Comparison of ENCODE assay signal across 17 mouse cellular contexts in genomic region chr1:134418414-134418975, GRCm38 (mm10). TPM values are rescaled to one million over a fixed set of nuclear protein-coding genes. Genes with fewer than 3 reads are reported as not detected.
DNase-seq lines count a peak whose midpoint lies in the region; ATAC-seq lines count a peak whose summit lies in the region.
"Had no signal": no experiment of that assay in that cellular context is flagged by ENCODE, and none has a peak within 500 bp of the region (broad histone marks: within the 10 kb centered on the region; RNA-seq: fewer than 3 reads in every experiment).

No protein-coding gene starts in this region.

- peak overlapping the region; percentile 6; the same call in 1 of the 2 replicates for H3K4me2 ChIP-seq in heart, embryonic 15.5 days
- H3K4me2 ChIP-seq in liver, embryonic 13.5 days, result peak overlapping the region; percentile 76

- DNase-seq in adrenal gland, adult 2 months, result peak; percentile 61
- DNase-seq in adrenal gland, adult 8-10 months, result no peak
- DNase-seq in heart, adult 8-10 months (ENCODE audit: low spot score), result no peak
- peak; percentile 30 for DNase-seq in Muller cell, postnatal 12 days (ENCODE audit: inconsistent ontology term)
- no peak for DNase-seq in liver, embryonic 13.5 days
- no peak for DNase-seq in cerebellum, adult 18-20 months
- DNase-seq in right cerebral cortex, postnatal 10 days (ENCODE audit: low spot score in 2 of 2), result no peak
- DNase-seq: kidney, adult 8-10 months; layer of hippocampus, adult 9-11 months; midbrain, embryonic 14.5 days; right cerebral cortex, postnatal 4 days had no signal

- H3K27me3 ChIP-seq in heart, embryonic 15.5 days, result no peaks in the 10 kb centered on the region
- no peaks in the 10 kb centered on the region for H3K27me3 ChIP-seq in liver, embryonic 13.5 days

- H3K27ac ChIP-seq in heart, embryonic 15.5 days, result peak overlapping the region; percentile 41
- H3K27ac ChIP-seq in liver, embryonic 13.5 days, result peak overlapping the region; percentile 97
- H3K27ac ChIP-seq: hindbrain, embryonic 10.5 days had no signal

- H3K36me3 ChIP-seq in heart, embryonic 15.5 days, result peaks cover 8% of the 10 kb centered on the region; the same call in 1 of the 2 replicates
- H3K36me3 ChIP-seq in liver, embryonic 13.5 days, result peaks cover 19% of the 10 kb centered on the region

- H3K4me3 ChIP-seq in heart, embryonic 15.5 days, result no peak overlapping the region
- H3K4me3 ChIP-seq in liver, embryonic 13.5 days (replicated peaks), result peak overlapping the region; percentile 89
- H3K4me3 ChIP-seq: hindbrain, embryonic 10.5 days had no signal

- no peaks in the 10 kb centered on the region for H3K9me3 ChIP-seq in heart, embryonic 15.5 days (replicated peaks)
- no peaks in the 10 kb centered on the region for H3K9me3 ChIP-seq in liver, embryonic 13.5 days (replicated peaks)
- H3K9me3 ChIP-seq: G1E; hindbrain, embryonic 10.5 days had no signal

- H3K4me1 ChIP-seq in heart, embryonic 15.5 days (replicated peaks), result peaks cover 57% of the 10 kb centered on the region
- peaks cover 86% of the 10 kb centered on the region for H3K4me1 ChIP-seq in liver, embryonic 13.5 days (replicated peaks)

- WGBS in heart, embryonic 15.5 days, result 47% methylated on average over 2 of the region's 2 CpGs
- WGBS in liver, embryonic 13.5 days (ENCODE audit: insufficient replicate concordance), result 35% methylated on average over 2 of the region's 2 CpGs

- ATAC-seq in heart, embryonic 15.5 days (replicated peaks; ENCODE audit: insufficient number of reproducible peaks, insufficient read depth, low FRiP score, low read depth), result no peak
- ATAC-seq in liver, embryonic 13.5 days (ENCODE audit: low read depth), result no peak

- no peak overlapping the region for H3K9ac ChIP-seq in heart, embryonic 15.5 days
- peak overlapping the region; percentile 94 for H3K9ac ChIP-seq in liver, embryonic 13.5 days

RNA-seq across cellular contexts. Expression of gene Adipor1, which starts 3.3 kb away (rescaled TPM):
- 100 to 1,000 TPM; 123 to 129 TPM for total RNA-seq in adrenal gland, adult 2 months (2021)
- polyA plus RNA-seq in adrenal gland, adult 2 months (2012; rRNA removed), result 328 and 482 TPM in 2 replicates
- total RNA-seq in adrenal gland, adult 8-10 months (2022), result 100 to 1,000 TPM; 123 to 151 (median 129) TPM
- 139 and 142 TPM in 2 replicates for polyA plus RNA-seq in heart, embryonic 15.5 days (2015; fragmentation: Nextera tagmentation; extraction: Ambion mirVana)
- total RNA-seq in heart, adult 8-10 months (2022), result 100 to 1,000 TPM; 123 to 133 (median 130) TPM
- 130 and 138 TPM in 2 replicates for polyA plus RNA-seq in liver, embryonic 13.5 days (2015; fragmentation: Nextera tagmentation; extraction: Ambion mirVana)

RNA-seq across cellular contexts. Expression of gene Cyb5r1, which starts 13.1 kb away (rescaled TPM):
- 10 to 100 TPM; 34.2 to 82.9 TPM for total RNA-seq in adrenal gland, adult 2 months (2021)
- 81.8 and 85.3 TPM in 2 replicates for polyA plus RNA-seq in adrenal gland, adult 2 months (2012; rRNA removed)
- 10 to 100 TPM; 34.8 to 55.8 (median 42.2) TPM for total RNA-seq in adrenal gland, adult 8-10 months (2022)
- 37.4 and 45.4 TPM in 2 replicates for polyA plus RNA-seq in heart, embryonic 15.5 days (2015; fragmentation: Nextera tagmentation; extraction: Ambion mirVana)
- total RNA-seq in heart, adult 8-10 months (2022), result 10 to 100 TPM; 23.4 to 28.6 (median 26.9) TPM
- 20.4 TPM in 2 replicates for polyA plus RNA-seq in liver, embryonic 13.5 days (2015; fragmentation: Nextera tagmentation; extraction: Ambion mirVana)

RNA-seq across cellular contexts. Expression of gene 4933406M09Rik, which starts 32.8 kb away (rescaled TPM):
- total RNA-seq in adrenal gland, adult 2 months (2021), result not detected
- not detected in 2 replicates for polyA plus RNA-seq in adrenal gland, adult 2 months (2012; rRNA removed)
- total RNA-seq in adrenal gland, adult 8-10 months (2022), result not detected
- not detected in 2 replicates for polyA plus RNA-seq in heart, embryonic 15.5 days (2015; fragmentation: Nextera tagmentation; extraction: Ambion mirVana)
- not detected for total RNA-seq in heart, adult 8-10 months (2022)
- not detected in 2 replicates for polyA plus RNA-seq in liver, embryonic 13.5 days (2015; fragmentation: Nextera tagmentation; extraction: Ambion mirVana)
- polyA plus RNA-seq: embryonic facial prominence, embryonic 11.5 days; G1E; hindbrain, embryonic 10.5 days; limb, embryonic 11.5 days; midbrain, embryonic 14.5 days; neural tube, embryonic 14.5 days had no signal

RNA-seq across cellular contexts. Expression of gene Klhl12, which starts 36.8 kb away (rescaled TPM):
- 10 to 100 TPM; 17.0 to 20.9 TPM for total RNA-seq in adrenal gland, adult 2 months (2021)
- 3.6 and 4.7 TPM in 2 replicates for polyA plus RNA-seq in adrenal gland, adult 2 months (2012; rRNA removed)
- total RNA-seq in adrenal gland, adult 8-10 months (2022), result 10 to 100 TPM; 24.2 to 32.8 (median 26.4) TPM
- 17.5 and 19.9 TPM in 2 replicates for polyA plus RNA-seq in heart, embryonic 15.5 days (2015; fragmentation: Nextera tagmentation; extraction: Ambion mirVana)
- total RNA-seq in heart, adult 8-10 months (2022), result 10 to 100 TPM; 20.3 to 23.6 (median 22.7) TPM
- 34.7 and 37.4 TPM in 2 replicates for polyA plus RNA-seq in liver, embryonic 13.5 days (2015; fragmentation: Nextera tagmentation; extraction: Ambion mirVana)

RNA-seq across cellular contexts. Expression of gene Tmem183a, which starts 56.7 kb away (rescaled TPM):
- total RNA-seq in adrenal gland, adult 2 months (2021), result 10 to 100 TPM; 50.0 to 55.4 TPM
- polyA plus RNA-seq in adrenal gland, adult 2 months (2012; rRNA removed), result 37.4 and 40.7 TPM in 2 replicates
- 10 to 100 TPM; 39.2 to 61.6 (median 49.4) TPM for total RNA-seq in adrenal gland, adult 8-10 months (2022)
- polyA plus RNA-seq in heart, embryonic 15.5 days (2015; fragmentation: Nextera tagmentation; extraction: Ambion mirVana), result 53.0 and 58.1 TPM in 2 replicates
- 10 to 100 TPM; 11.4 to 20.0 (median 13.8) TPM for total RNA-seq in heart, adult 8-10 months (2022)
- 58.8 and 67.9 TPM in 2 replicates for polyA plus RNA-seq in liver, embryonic 13.5 days (2015; fragmentation: Nextera tagmentation; extraction: Ambion mirVana)

Comparison
In these comparisons a context has a peak if more than half of its experiments do, and no peak if none do; other contexts are left out.
1. DNase-seq: peak in adrenal gland, adult 2 months (single experiment) and Muller cell, postnatal 12 days (single experiment); none in adrenal gland, adult 8-10 months (single experiment), heart, adult 8-10 months (single experiment), liver, embryonic 13.5 days (single experiment), cerebellum, adult 18-20 months (0 of 2) and right cerebral cortex, postnatal 10 days (0 of 2).